Mouse (Mus musculus) left cerebral cortex, adult 9 months (tissue): ENCODE results near the gene Fen1.

Experiments
- DNase-seq, 2 experiments: peaks; one replicate each; pipeline ENCODE4 v3.0.0; 2022; ENCODE audit warnings: low spot score in 2 of 2

Fen1 gene

DNA sequence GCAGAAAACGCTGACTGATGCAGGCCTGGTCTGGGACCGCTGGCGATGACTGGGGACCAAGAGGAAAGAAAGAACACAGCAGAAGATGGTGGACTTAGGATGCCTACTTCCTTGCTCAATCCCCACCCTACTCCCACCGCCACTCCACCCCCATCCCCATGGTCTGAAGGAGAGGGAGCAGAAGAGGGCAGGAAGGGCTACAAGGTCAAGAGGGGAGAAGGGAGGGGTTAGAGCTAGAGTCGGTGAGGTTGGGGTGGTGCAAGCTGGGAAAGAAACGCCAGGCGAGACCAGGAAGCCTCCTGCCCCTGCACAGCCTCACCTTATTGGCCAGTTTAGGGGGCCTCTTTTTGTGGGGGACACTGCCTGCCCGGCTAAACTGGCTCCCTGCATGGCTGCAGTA is 12.1 kb upstream of the Fen1 start:
- no peak for DNase-seq

DNA sequence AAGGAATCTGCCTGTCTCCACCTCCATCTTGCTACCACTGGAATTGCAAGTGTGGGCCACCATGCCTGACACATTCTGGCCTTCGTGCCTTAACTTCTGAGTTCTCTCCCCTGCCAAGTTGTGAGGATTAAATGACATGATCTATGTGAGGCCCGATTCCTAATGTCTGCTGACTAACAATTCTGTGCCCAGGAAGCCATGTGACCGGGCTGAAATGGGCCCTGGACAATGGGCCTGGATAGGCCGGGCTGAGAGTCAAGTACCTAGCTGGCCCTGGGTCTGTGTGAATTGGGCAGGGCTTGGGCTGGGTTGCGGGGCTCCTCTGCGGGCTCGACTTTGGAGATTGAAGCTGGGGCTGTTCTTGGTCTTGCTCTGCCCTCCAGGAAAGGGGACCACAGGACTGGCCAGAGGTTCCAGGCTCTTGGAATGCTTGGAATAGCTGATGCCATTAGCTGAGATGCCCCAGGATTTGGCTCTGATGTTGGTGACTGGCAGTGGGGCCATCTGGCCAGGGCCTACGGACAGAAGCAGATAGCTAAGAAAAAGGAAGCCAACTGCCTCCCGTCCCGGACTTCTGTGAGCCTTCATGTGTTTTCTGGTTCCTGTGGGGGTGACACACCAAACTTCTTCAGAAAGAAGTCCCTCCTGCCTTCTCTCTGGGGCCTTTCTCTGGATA is 10.0 kb upstream of the Fen1 start:
- DNase-seq, result no peak

DNA sequence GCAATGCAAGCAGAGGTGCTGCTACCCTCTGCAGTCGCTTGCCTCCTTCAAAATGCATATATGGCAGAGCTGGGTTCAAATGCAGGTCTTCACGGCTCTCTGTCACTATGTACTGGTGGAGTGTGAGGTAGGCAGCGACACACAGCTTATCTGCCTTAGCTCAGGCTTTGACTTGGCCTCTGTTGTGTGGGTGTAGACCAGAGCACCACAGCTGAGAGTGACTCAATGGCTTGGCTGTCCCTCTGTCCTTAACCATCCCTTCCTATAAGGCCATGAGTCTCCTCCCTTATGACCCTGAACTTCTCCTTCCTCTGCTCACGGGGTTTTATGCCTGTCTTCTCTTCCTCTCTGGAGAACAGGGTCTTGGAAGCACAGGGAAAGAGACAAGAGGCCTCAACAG is 6.9 kb upstream of the Fen1 start:
- DNase-seq, result no peak

DNA sequence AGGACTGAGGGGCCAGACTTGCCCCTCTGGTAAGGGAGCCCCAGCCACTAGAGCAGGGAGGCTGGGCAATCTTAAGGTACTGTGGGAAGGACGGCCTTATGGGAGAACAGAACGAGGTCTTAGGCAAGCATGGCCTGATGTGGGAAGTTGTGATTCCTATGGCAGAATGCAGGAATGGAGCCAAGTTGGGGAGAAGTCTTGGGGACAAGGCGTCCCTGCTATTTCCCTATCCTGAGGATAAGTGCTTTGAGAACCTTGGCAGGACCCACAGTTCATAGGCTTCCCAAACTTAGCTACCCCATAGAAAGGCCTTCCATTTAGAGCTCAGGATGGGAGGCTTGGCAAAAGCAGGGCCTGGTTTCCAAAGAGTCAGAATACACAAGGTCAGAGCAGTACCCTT is 4.9 kb upstream of the Fen1 start:
- no peak for DNase-seq

DNA sequence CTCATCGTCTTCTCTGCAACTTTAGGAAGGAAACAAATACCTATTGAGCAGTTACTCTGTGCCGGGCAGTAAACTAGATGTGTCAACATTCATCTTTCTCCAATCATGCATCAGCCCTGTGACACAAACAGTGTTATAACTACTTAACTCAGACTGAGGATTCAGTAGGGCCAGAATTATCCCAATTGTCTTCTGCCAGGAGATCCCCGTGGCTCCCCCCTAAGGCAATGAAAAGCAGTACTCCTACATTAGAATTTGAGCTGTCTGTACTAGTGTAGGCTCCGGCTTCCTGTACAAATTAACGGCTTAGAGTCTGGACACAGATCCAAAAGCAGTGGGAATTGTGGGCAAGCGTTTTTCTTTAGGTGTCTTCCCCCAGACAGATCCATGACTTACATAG is 1.1 kb upstream of the Fen1 start:
- DNase-seq, result no peak

DNA sequence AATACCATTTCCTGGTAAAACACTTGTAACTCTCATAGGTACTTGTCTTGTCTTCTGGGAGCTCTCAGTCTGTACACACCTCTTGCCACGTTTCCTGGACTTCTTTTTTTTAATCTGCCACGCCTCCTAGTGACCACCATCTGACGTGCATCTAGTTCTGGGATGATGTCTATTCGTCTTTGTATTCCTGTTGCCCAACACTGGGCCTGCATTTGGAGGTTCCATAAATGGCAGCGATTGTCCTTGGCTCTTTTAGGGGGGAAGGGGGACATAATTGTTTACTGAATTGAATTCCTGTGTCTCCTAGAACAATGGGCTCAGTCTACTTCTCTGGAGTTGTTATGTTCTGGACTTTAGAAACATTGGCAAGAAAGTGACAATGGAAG is 640 bp upstream of the Fen1 start:
- DNase-seq, result peak; percentile 60 to 73

DNA sequence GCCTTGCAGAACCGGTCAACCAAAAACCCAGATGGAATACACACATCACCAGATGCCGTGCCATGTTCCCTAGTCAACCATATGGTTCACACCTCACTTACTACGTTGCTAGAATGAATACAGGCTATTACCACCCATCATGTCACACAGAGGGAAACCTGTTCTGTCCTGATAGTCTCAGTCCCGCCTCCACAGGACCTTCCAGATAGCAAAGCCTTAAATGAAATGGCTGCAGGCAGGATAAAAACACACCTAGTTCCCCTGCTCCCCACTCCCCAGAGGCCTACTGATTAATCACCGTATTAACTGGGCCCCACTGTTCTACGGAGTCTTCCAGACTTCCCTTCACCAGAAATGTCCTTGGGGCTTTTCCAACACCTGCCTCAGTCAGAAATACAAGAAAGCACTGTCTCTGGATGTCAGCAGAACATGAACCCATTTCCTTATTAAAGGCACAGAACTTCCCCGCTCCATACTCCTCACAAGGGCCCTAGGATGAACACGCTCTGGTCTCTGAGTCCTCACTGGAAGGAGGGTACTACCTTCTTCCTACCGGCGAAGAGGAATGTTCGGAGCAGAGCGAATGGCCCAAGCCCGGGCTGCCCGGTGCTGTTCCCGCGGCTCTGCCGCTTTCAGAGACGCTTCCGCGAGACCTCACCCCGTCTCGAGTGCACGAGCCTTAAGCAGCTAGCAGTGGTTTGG is 672 bp downstream of the Fen1 start:
- no peak for DNase-seq

DNA sequence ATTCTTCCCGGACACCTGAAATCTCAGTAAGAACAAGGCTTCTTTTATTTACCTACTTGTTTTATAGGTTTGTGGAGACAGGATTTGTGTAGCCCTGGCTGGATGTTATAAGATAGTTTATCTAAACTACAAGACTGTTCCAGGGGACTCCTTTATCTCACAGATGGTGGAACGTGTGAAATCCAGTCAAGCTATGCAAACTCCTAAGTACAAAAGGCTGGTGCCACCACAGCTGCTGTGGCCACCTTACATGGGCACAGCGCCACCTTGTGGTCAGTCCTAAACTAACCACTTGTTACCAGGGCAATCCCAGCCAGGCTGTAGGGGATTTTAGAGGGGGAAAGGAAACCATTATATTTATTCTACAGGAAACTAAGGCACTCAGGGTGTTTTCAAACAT is 5.2 kb downstream of the Fen1 start:
- DNase-seq, result peak in 1 of 2 experiments; percentile 82

DNA sequence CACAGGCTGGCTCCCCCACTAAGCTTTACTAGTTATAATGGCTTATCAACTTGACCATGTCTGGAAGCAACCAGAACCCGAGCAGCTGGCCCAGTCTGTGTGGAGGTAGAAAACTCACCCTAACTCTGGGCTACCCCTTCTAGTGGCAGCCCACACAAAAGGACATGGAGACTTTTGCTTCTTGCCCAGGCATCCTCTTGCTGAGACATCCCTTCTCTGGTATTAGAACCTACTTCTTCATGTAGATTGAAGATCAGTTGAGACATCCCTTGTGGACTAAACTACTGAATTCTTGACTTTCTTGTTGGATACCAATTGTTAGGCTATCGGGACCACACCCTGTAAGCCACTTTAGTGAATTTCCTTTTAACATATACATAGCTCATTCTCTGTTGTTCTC is 5.7 kb downstream of the Fen1 start:
- DNase-seq, result no peak

DNA sequence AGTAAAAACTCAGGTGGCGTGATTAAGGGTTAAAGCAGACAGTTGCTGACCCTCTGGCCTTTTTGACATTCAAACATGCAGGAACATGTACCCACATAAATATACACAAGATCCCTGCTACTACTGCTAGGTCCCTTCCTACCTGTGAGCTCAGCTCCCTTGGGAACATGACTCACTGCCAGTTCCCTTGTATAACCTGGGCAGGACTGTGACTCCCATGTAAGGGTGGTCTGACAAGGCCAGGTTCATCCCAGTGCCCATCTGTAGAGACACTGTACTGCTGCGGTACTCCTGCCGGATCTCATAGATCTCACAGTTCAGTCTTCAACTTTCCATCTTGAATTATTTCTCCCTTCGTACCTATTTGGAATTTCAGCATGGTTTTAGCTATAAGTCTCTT is 6.8 kb downstream of the Fen1 start:
- DNase-seq, result no peak

DNA sequence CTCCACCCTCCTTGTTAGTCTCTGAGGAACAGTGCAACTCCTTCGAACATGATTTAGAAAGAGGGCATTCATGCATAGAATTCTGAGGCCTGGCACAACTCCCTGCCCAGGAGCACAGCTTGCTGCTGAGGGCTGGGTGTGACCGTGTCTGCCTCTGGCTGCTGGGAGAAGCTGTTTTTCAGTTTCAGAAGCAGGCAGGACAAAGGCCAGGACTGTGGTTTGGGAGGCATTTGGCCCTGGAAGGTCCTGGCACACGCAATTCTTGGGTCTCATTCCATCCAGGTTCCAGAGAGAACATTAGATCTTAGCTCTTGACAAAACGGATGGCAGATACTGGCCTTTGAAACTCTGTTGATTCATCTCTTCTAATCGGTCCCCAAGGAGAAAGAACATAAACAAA is 8.7 kb downstream of the Fen1 start:
- DNase-seq, result no peak

DNA sequence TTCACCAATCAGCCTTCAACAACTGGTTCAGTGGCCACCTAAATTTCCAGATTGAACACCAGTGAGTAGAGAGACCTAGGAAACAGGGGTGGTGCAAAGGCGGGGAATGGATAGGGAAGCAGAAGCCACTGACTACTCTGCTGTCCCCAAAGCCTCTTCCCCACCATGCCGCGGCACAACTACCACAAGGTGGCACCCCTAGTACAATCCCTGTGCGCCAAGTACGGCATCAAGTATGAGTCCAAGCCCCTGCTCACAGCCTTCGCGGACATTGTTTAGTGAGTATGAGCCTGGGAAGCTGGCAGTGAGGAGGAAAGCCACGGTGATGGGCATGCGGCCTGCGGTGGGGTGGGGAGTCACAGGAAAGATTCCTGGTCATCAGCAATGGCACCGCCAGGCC is 9.6 kb downstream of the Fen1 start:
- DNase-seq, result no peak

DNA sequence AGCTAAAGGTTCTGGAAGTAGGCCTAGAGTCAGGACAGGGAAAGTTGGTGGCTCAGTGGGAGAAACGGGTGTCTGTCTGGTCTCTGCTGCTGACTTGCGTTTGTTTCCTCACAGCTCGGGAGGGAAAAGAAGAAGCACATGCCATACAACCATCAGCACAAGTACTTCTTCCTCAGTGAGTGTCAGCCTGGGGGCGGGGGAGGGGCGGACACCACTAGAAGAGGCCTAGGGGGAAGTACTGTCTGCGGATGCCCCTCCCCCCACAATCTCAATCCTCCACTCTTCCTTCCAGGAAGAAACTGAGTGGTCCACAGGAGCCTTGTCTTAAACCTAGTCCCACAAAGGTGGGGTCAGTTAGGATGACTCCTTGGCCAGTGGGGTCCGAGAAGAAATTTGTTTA is 12.6 kb downstream of the Fen1 start:
- DNase-seq, result no peak

DNA sequence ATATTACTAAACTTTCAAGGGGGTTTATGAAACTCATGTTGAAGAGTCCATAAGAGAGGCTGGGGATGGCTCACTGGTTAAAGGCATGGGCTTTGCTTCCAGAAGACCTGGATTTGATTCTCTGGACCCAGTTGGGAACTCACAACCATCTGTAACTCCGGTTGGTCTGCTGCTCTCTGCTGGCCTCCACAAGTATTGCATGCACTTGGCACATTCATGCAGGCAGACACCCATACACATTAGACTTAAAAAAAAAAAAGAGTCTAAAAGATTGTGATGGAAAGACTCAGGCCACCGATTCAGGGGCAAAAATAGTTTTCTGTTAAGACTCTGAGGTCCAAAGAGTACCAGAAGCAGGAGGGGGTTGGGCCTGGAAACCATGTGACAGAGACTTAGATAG is 13.2 kb downstream of the Fen1 start:
- DNase-seq, result peak in 1 of 2 experiments; percentile 77

DNA sequence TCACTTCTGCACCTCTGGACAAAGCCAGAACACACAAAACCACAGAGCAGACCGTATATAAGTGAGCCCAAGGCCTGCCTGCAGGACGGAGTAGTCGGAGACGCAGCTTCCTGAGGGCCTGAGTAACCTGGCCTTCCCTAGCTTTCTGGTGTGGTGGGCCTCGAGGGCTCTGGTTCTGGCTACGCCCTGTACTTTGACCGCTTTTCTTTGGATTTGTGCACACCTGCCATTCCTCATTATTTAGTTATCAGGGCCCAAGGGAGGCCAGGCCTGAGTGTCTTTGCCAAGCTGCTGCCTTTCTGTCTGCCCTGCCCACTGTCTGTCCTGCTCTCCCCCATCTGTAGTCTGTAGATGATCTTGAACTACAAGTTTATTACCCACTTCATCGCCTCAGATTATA is 14.0 kb downstream of the Fen1 start:
- DNase-seq, result no peak

DNA sequence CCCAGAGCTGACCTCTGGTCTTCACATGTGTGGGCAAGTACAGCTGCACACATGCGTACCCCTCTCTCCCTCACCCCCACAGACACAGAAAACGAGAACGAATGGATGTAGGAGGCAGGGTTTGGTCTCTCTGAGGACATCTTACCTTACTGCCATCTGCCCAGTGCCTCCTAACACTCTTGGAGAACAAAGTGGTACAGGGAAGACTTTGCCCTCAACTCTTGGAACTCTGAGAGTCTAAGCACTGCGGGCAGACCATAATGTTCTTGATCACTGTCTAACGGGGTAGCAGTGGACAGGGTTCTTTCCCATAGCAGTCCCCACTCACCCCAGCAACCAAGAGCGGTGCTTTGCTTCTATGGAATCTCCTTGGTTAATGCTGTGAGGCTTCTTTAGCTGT is 14.9 kb downstream of the Fen1 start:
- DNase-seq, result no peak

DNA sequence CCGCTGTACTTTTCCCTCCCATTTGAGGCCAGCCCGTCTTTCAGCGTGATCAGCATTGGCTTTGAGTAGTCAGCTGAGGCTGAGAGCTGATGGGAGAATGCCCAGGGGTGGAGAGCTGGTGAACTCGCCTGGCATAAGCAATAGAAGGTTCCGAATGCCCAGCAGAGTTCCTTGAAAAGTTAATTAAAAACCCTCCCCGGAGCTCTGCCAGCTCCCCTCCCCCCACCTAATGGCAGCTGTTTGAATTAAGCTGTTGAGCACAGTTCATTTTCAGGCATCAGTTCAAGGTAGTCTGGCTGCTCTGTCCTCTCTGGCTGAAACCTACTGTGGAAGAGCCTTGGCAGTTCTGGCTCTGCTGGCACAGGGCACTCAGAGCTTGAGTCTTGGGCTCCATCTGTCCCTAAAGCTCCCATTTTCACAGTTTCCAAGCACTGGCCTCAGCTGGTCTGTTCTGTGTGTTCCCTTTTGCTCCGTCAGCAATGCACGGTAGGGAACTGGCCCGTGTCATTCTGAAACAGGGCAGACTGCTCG is 15.6 kb downstream of the Fen1 start:
- DNase-seq, result peak; percentile 63 to 67

DNA sequence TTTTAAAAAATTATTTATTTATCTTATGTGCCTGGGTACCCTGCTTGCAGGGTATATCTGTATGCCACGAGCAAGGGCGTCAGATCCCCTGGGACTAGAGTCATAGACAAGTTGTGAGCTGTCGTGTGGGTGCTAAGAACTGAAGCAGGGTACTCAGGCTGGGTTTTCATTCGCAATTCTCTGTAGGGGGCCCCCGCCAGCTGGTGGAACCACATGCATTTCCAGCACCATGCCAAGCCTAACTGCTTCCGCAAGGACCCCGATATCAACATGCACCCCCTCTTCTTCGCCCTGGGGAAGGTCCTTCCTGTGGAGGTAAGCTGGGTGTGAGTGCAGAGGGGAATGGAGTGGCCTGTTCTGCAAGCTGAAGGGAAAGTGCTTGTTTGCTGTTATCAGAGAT is 17.4 kb downstream of the Fen1 start:
- DNase-seq, result no peak

DNA sequence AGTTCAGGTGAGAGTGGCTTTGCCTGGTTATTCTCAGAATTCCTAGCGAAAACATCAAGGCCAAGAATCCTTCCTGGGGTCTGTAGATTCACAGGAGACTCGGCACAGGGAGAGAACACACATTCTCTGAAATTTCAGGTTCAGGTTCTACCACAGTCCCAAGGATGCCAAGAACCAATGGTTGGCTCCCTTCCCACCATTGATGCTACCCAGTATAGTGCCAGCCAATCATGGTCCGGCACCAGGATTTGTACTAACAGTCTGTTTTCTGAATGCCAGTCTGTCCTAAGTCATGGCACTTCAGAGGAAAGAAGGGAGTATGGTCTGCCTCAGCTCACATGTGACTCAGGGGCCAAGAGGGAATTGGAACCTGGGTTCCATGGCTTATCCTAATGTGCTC is 18.1 kb downstream of the Fen1 start:
- no peak for DNase-seq

DNA sequence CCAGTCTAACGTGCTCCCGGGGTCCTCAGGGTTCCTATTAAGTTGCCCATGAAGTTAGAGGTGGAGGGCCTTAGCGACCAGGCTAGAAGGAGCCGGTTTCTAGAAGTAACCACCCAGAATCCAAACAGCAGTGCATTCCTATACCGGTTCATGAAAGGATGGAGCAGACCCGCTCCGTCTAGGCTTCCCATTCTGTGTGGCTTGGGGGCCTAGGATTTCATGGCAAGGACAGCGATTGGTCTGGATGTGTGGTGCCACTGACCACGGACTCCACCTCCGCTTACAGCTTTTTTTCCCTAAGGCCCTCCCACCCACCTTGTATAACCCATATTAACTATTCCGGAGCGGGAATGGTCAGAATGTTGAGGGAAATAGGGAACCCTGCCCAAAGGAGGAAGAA is 19.9 kb downstream of the Fen1 start:
- DNase-seq, result no peak

DNA sequence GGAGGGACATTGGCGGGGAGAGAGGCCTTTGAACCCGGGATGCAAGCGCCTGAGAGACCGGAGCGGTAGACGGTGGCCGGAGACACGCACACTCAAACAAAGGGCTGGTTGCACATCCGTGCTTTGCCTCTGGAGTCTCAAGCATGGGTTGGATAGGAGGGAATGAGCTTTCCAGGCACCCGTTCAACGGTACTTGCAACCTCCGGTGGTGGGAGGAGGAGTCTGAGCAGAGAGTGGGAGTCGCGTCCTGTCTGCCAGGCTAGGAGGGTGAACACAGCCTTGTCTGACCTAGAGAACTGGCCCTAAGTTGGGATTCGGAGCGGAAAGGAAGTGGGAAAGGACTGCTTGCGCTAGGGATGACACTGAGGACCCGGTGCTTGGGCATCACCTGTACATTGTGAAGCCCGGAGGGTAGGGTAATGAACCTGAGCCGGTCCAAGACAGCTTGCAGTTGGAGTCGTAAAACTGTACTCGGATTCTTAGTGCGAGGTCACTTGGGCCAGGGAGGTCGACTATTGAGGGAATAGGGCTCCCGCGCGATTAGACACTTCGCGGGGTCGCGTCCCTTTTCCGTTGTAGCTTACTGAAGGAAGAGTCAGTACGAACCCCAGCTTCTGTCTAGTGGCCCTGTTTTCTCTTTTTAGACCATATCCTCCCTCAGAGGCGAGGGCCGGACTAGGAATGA is 20.5 kb downstream of the Fen1 start:
- peak; percentile 72 to 85 for DNase-seq

DNA sequence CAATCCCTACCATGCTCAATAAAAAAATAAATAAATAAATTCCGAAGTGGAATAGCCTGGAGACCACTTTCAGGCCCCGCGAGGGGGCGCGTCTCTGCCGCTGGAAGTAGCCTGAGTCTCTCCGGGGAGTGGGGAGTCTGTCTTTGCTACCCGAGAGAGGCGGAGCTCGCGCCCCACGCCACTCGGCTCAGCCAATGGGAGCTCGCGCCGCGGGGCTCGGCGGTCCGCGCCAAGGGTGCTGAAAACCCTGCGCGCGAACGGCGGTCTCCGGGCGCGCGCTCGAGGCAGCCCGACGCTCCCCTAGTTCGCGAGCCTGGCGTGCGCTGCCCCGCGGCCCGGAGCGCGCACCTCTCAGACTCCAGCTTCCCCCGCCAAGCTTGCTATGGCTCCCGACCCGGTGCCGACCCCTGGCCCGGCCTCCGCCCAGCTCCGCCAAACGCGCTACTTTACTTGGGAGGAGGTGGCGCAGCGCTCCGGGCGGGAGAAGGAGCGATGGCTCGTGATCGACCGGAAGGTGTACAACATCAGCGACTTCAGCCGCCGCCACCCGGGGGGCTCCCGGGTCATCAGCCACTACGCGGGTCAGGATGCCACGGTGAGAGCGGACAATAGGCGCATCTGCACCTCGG is 21.2 kb downstream of the Fen1 start, which contains the start of gene Fads1:
Fads1 (plus strand) TSS at position 219 of the 629 bp plus-strand sequence.
- DNase-seq, result peak; percentile 83 to 94
